Mouse (Mus musculus): Measurements from ENCODE around the gene Grap2.

DNA sequence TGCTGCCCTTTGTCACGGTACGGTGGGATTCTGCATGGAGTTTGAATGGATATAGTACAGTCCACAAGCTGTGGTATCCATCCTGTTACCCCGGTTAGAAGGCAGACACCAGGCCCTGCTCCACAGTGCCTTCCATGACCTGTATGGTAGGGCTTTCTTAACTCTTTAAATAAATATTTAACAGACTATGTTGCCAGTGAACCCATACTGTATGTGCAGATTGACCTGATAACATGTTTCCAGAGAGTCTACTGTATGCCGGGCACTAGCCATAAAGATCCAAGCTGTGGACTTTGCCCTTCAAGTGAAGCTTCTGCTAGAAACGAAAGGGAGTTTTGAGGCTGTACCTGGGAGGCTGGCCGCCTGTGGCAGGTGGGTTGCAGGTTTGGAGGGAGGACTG lies 102.3 kb downstream of the Grap2 start:
- TF ChIP-seq CTCF (IDR thresholded peaks at IDR 0.05; ENCODE audit: extremely low read depth, insufficient read depth, low read length) (no peak), POLR2A (IDR thresholded peaks at IDR 0.05; ENCODE audit: extremely low read depth, insufficient read depth, low read length) (no peak)
